Mouse (Mus musculus): ENCODE measurements around the gene Prune2.

- TF ChIP-seq ZC3H11A (IDR thresholded peaks at IDR 0.05; ENCODE audit: borderline replicate concordance, low read depth, low read length) (no peak), CHD2 (IDR thresholded peaks at IDR 0.05; ENCODE audit: low read depth, low read length) (no peak)
Measured at GRCm38 (mm10) chr19:17223801-17224200, 267.9 kb downstream of the Prune2 start.

Measured in ES-E14 (cell line).